Mouse (Mus musculus) adrenal gland, postnatal 0 days (tissue): Measurements from ENCODE around the gene Tek. TPM values are rescaled to one million over a fixed set of nuclear protein-coding genes. Genes with fewer than 3 reads are reported as not detected.

Experiments
- polyA plus RNA-seq: library from polyadenylated mRNA; unstranded; fragments of >200 nt; fragmentation: Nextera tagmentation; extraction: Ambion mirVana; gene quantifications from 2 replicates; pipeline ENCODE4 v1.2.1, GENCODE M21; 2015

The Tek gene
- 11.9 and 20.8 TPM in 2 replicates for polyA plus RNA-seq

DNA sequence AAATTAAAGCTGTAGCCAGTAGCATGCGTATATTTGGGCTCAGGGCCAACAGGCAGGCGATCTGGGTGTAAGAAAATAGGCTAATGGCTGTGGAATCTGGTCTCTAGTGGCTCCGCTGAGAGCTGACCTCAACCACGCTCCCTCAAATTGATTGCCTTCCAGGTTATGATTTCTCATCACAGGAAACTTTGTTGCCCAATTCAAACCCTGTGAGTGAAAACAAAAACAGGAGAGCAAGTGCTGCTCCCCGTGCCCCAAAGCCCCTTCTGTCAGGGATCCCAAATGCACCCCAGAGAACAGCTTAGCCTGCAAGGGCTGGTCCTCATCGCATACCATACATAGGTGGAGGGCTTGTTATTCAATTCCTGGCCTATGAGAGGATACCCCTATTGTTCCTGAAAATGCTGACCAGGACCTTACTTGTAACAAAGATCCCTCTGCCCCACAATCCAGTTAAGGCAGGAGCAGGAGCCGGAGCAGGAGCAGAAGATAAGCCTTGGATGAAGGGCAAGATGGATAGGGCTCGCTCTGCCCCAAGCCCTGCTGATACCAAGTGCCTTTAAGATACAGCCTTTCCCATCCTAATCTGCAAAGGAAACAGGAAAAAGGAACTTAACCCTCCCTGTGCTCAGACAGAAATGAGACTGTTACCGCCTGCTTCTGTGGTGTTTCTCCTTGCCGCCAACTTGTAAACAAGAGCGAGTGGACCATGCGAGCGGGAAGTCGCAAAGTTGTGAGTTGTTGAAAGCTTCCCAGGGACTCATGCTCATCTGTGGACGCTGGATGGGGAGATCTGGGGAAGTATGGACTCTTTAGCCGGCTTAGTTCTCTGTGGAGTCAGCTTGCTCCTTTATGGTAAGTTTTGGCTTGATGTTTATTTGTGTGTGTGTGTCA is at the start of gene Tek:
Gene Tek (plus strand): TSS at position 452 of the 894 bp plus-strand sequence.

Other genes with a start within 250 kb of the Tek start
- gene Gm10306, start 182.7 kb upstream of the Tek start, polyA plus RNA-seq: 0.51 TPM in 1 of 2 replicates, not detected in the other
- 15.0 and 16.1 TPM in 2 replicates for gene Caap1, start 182.5 kb upstream of the Tek start, polyA plus RNA-seq
- gene Plaa, start 136.0 kb upstream of the Tek start, polyA plus RNA-seq: 40.4 and 53.2 TPM in 2 replicates
- 41.0 and 42.6 TPM in 2 replicates for gene Ift74, start 124.8 kb upstream of the Tek start, polyA plus RNA-seq
- gene Lrrc19, start 89.1 kb upstream of the Tek start, polyA plus RNA-seq: 0.37 and 0.44 TPM in 2 replicates
- gene Eqtn, start 189.6 kb downstream of the Tek start, polyA plus RNA-seq: 0.19 TPM in 1 of 2 replicates, not detected in the other
- 13.3 and 16.8 TPM in 2 replicates for gene Mysm1, start 239.8 kb downstream of the Tek start, polyA plus RNA-seq